Mouse (Mus musculus) forebrain, postnatal 0 days (tissue): ENCODE results near the gene Tle6. TPM values are rescaled to one million over a fixed set of nuclear protein-coding genes. Genes with fewer than 3 reads are reported as not detected.

Source experiments
- ATAC-seq: fragments of 200-750 bp; cut with Nextera tagmentation; 2 replicates; pipeline ENCODE4 v1.8.0; 2017; ENCODE audit warnings: mild to moderate bottlenecking, moderate library complexity
- DNase-seq: peaks from one replicate; pipeline ENCODE4 v3.0.0-alpha.2; 2015
- H3K27ac ChIP-seq: fragments of 300-500 bp; sonication (generic); 2 replicates; pipeline ENCODE4 v1.5.1; 2014; ENCODE audit warnings: low read depth, mild to moderate bottlenecking, antibody characterized with exemption, low read length, moderate library complexity, mixed read lengths
- H3K27me3 ChIP-seq: fragments of 300-500 bp; sonication (generic); 2 replicates; pipeline ENCODE4 v1.6.1; 2014; ENCODE audit warnings: mild to moderate bottlenecking, low read length, mixed read lengths; ENCODE audit not compliant: insufficient read depth
- H3K36me3 ChIP-seq: fragments of 300-500 bp; sonication (generic); 2 replicates; pipeline ENCODE4 v1.6.1; 2014; ENCODE audit warnings: mild to moderate bottlenecking, moderate library complexity; ENCODE audit not compliant: insufficient read depth
- H3K4me1 ChIP-seq: fragments of 300-500 bp; sonication (generic); 2 replicates; pipeline ENCODE4 v1.6.1; 2014; ENCODE audit warnings: antibody characterized with exemption; ENCODE audit not compliant: insufficient read depth
- H3K4me2 ChIP-seq: fragments of 300-500 bp; sonication (generic); 2 replicates; pipeline ENCODE4 v1.6.1; 2014; ENCODE audit warnings: low read depth, mild to moderate bottlenecking, moderate library complexity
- H3K4me3 ChIP-seq: fragments of 300-500 bp; sonication (generic); 2 replicates; pipeline ENCODE4 v1.5.1; 2014; ENCODE audit warnings: low read depth, low read length, mixed read lengths
- H3K9ac ChIP-seq: fragments of 300-500 bp; sonication (generic); 2 replicates; pipeline ENCODE4 v1.6.1; 2014; ENCODE audit warnings: mild to moderate bottlenecking
- H3K9me3 ChIP-seq: fragments of 300-500 bp; sonication (generic); 2 replicates; pipeline ENCODE4 v1.6.1; 2016; ENCODE audit warnings: low read length
- CTCF ChIP-seq: sonication (generic); IDR thresholded peaks from 2 replicates; pipeline ENCODE4 v1.5.1; 2016; ENCODE audit warnings: antibody characterized with exemption, control low read depth, low read depth
- WGBS: fragments of 180-500 bp; shearing (Covaris S2); extraction: QIAGEN DNeasy Blood & Tissue Kit; methylation state at CpG from one replicate; pipeline ENCODE4 v1.1.7; 2014; 5-methylcytosine and 5-hydroxymethylcytosine counted together
- polyA plus RNA-seq: library from polyadenylated mRNA; unstranded; fragments of >200 nt; fragmentation: Nextera tagmentation; extraction: Ambion mirVana; gene quantifications from 2 replicates; pipeline ENCODE4 v1.2.1, GENCODE M21; 2015
- total RNA-seq: library from RNA; depleted of rRNA; stranded (reverse); fragments of >200 nt; gene quantifications from 2 replicates; pipeline ENCODE4 v1.2.3, GENCODE M21; 2014

Tle6 gene
- total and polyA plus RNA-seq, 2 experiments from 2014 or later: 4.2 to 14.1 TPM

DNA sequence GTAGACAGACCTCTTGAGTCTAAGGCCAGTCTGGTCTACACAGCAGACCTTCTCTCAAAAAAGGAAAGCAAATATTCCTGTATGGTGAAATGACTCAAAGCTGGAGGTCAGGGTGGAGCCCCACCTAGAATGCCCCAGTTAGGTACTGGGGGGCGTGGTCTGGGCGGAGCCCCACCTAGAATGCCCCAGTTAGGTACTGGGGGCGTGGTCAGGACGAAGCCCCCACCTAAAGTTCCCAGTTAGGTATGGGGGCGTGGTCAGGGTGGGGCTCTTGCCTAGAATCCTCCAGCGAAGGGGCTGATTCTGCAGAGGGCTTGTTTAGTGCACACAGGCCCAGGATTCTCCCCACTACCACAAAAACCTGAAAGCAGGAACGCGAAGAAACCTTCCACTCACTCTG is 22.6 kb upstream of the Tle6 start:
- no peak overlapping the region for H3K4me2 ChIP-seq
- no peak overlapping the region for H3K4me3 ChIP-seq
- no peaks in the 10 kb centered on the region for H3K27me3 ChIP-seq
- peaks cover 43% of the 10 kb centered on the region for H3K36me3 ChIP-seq
- ATAC-seq (no peak), DNase-seq (no peak)
- H3K9ac ChIP-seq: no peak overlapping the region
- WGBS: 65% methylated on average over 8 of the region's 8 CpGs
- no peak overlapping the region for H3K27ac ChIP-seq
- H3K9me3 ChIP-seq: no peaks in the 10 kb centered on the region
- no peak for TF ChIP-seq CTCF
- H3K4me1 ChIP-seq: peaks cover 11% of the 10 kb centered on the region

DNA sequence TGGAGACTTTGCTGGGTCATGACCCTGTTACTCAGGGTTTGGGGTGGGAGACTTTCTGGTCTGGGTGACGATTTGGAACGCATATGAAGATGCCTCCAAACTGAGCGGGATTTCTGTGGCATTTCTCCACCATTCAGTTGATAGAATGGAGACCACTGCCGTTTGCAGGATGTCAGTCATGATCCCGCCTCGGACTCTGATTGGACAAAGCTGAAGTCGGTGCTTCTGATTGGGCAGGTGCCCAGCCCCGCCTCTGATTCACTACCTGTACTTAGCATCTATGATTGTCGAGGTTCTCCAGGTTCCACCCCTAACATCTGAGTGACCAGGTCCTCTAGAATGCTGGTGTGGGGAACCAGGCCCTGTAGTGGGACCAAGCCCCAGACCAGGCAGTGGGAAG is 19.9 kb upstream of the Tle6 start:
- Histone ChIP-seq H3K27me3 (no peaks in the 10 kb centered on the region), H3K9me3 (no peaks in the 10 kb centered on the region), H3K36me3 (peaks cover 43% of the 10 kb centered on the region), H3K4me2 (no peak overlapping the region), H3K27ac (no peak overlapping the region), H3K4me3 (no peak overlapping the region), H3K9ac (no peak overlapping the region), H3K4me1 (no peaks in the 10 kb centered on the region)
- no peak for TF ChIP-seq CTCF
- WGBS: 62% methylated on average over 9 of the region's 9 CpGs
- DNase-seq (no peak), ATAC-seq (no peak)

DNA sequence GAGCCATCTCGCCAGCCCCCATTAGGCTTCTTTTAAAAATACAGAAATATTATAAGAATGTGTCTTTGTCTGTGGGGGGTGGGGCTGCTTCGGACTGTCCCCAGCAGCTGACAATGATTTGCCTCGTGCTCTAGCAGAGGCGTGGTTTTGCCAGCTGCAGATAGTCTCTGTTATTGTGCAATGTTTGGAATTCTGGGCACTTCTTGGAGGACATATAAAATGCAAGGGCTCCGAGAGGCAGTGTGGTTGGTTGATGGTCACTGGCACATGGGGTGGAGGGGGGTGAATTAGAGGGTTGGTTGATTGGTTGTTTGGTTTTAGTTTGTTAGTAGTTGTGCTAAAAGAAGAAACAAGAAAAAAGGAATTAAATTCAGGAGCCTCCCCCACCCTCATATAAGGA is 19.1 kb upstream of the Tle6 start:
- H3K36me3 ChIP-seq: peaks cover 36% of the 10 kb centered on the region
- WGBS: 86% methylated on average over 5 of the region's 5 CpGs
- DNase-seq (no peak), ATAC-seq (no peak)
- no peak overlapping the region for H3K9ac ChIP-seq
- H3K27me3 ChIP-seq: no peaks in the 10 kb centered on the region
- H3K4me2 ChIP-seq: no peak overlapping the region
- no peaks in the 10 kb centered on the region for H3K4me1 ChIP-seq
- no peaks in the 10 kb centered on the region for H3K9me3 ChIP-seq
- H3K4me3 ChIP-seq: no peak overlapping the region
- TF ChIP-seq CTCF: no peak
- H3K27ac ChIP-seq: no peak overlapping the region

DNA sequence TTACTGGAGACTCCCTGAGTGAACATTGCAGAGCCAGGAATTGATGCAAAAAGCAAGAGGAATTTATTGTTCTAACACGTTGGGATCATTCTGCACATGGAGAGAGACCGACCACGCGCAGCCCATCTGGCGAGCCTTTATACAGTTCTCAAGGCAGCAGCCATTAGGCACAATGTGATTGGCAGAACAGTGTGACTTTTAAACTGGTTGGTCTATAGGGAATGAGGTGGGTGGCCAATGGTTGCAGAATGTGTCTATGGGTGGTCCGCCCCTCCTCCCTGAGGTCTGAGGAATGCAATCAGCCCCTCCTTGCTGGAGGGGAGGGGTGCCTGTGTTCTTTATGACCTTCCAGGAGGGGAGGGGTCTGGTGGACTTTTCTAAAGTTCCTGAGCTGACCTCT is 14.6 kb upstream of the Tle6 start:
- H3K36me3 ChIP-seq: 0 out of 2 replicates have a peak, but pooled peaks cover 1% of the 10 kb centered on the region
- no peak overlapping the region for H3K4me3 ChIP-seq
- 68% methylated on average over 6 of the region's 6 CpGs for WGBS
- TF ChIP-seq CTCF: no peak
- H3K4me2 ChIP-seq: no peak overlapping the region
- no peaks in the 10 kb centered on the region for H3K4me1 ChIP-seq
- no peaks in the 10 kb centered on the region for H3K9me3 ChIP-seq
- no peak overlapping the region for H3K27ac ChIP-seq
- ATAC-seq (peak; percentile 38; the same call in 1 of the 2 replicates), DNase-seq (no peak)
- no peaks in the 10 kb centered on the region for H3K27me3 ChIP-seq
- no peak overlapping the region for H3K9ac ChIP-seq

DNA sequence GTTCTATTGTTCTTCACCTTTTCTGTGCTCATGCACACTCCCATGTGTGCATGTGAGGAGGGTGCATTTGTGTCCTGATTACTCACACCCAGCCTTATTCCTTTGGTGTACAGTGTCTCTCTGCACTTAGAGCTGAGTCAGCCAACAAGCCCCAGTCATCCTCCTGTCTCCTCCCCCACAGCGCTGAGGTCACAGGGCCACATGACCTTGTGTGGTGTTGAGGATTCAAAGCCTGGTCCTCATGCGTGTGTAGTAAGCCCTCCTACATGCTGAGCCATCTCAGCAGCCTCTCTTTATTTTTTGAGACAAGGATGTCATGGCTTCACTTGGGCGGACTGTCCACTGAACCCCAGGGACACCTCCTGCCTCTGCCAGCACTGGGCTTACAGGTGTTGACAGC is 11.9 kb upstream of the Tle6 start:
- Histone ChIP-seq H3K9ac (no peak overlapping the region), H3K4me1 (no peaks in the 10 kb centered on the region), H3K4me2 (no peak overlapping the region), H3K36me3 (no peaks in the 10 kb centered on the region), H3K27ac (no peak overlapping the region), H3K4me3 (no peak overlapping the region), H3K27me3 (no peaks in the 10 kb centered on the region), H3K9me3 (no peaks in the 10 kb centered on the region)
- DNase-seq: no peak
- WGBS: 72% methylated on average over 3 of the region's 3 CpGs
- no peak for TF ChIP-seq CTCF
- ATAC-seq: no peak

DNA sequence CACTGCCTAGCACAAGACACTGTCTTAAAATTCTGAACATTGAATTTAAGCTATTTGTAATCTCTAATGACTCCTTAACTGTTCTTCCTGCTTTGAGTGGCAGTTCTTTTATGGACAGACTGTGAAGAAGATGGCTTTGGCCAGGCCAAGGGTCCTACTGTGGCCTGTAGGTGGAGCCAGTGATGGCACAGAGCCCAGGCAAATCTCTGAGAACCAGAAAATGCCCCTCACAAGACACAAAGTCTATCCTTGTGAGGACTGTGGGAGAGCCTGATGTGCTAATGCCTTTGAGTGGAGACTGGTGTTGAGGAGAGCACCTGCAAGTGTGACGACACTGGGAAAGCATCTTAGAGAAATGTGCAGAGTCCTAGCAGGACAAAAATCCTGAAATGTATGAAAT is 7.4 kb upstream of the Tle6 start:
- Histone ChIP-seq H3K4me1 (peaks cover 6% of the 10 kb centered on the region), H3K4me3 (no peak overlapping the region), H3K27ac (no peak overlapping the region), H3K36me3 (no peaks in the 10 kb centered on the region), H3K9me3 (no peaks in the 10 kb centered on the region), H3K4me2 (no peak overlapping the region), H3K9ac (no peak overlapping the region), H3K27me3 (no peaks in the 10 kb centered on the region)
- peak; percentile 27; the same call in 1 of the 2 replicates for TF ChIP-seq CTCF
- WGBS: 79% methylated on average over 1 of the region's 1 CpGs
- no peak for ATAC-seq
- DNase-seq: no peak

GRCm38 (mm10) chr10:81605974-81606751 is 5.3 kb upstream of the Tle6 start, which contains the start of gene BC025920:
Gene BC025920 (plus strand): TSS chr10:81606270.
- no peaks in the 10 kb centered on the region for H3K36me3 ChIP-seq
- no peak for TF ChIP-seq CTCF
- H3K9ac ChIP-seq: peak within 1 kb of the TSS; percentile 78
- under 1% methylated on average over 39 of the region's 39 CpGs for WGBS
- H3K4me3 ChIP-seq: peak within 1 kb of the TSS; percentile 66
- DNase-seq (peak; percentile 96), ATAC-seq (peak; percentile 93)
- H3K4me2 ChIP-seq: peak within 1 kb of the TSS; percentile 92
- H3K27me3 ChIP-seq: no peaks in the 10 kb centered on the region
- H3K4me1 ChIP-seq: peaks cover 8% of the 10 kb centered on the region
- no peaks in the 10 kb centered on the region for H3K9me3 ChIP-seq
- H3K27ac ChIP-seq: peak within 1 kb of the TSS; percentile 91
